Mouse (Mus musculus): Measurements from ENCODE around the gene Rel. TPM values are rescaled to one million over a fixed set of nuclear protein-coding genes. Genes with fewer than 3 reads are reported as not detected.

Gene Rel
- total RNA-seq, 4 experiments from 2014 or later = 6.9 to 9.1 (median 7.5) TPM

Other genes with a start within 250 kb of the Rel start
- gene 1700093K21Rik, start 249.8 kb downstream of the Rel start, total RNA-seq (2022) = under 1 TPM in 1 of 4 experiments, not detected in 3; 0.68 TPM
- gene 0610010F05Rik, start 137.3 kb downstream of the Rel start, total RNA-seq (2022) = 10 to 100 TPM; 13.6 to 17.6 (median 16.3) TPM
- gene Pus10, start 105.3 kb downstream of the Rel start, total RNA-seq (2022) = 10 to 100 TPM; 17.4 to 27.4 (median 19.6) TPM
- 10 to 100 TPM; 39.6 to 65.2 (median 55.0) TPM for gene Pex13, start 105.0 kb downstream of the Rel start, total RNA-seq (2022)
- gene Papolg, start 124.3 kb upstream of the Rel start, total RNA-seq (2022) = 10 to 100 TPM; 13.4 to 16.3 (median 14.2) TPM